Mouse (Mus musculus) G1E (cell line): ENCODE measurements at regions not wholly inside any gene's neighbourhood (a gene's known extent, or its start where the extent isn't known, plus 50 kb on each side); places are given as distances from the start of the nearest gene placed in this dataset.

Source experiments
- ATAC-seq: 2 replicates; pipeline ENCODE4 v1.8.0; 2016; ENCODE audit warnings: mild to moderate bottlenecking; ENCODE audit not compliant: insufficient number of reproducible peaks, poor library complexity, low FRiP score, severe bottlenecking; ENCODE audit errors: extremely low read depth
- DNase-seq: peaks from one replicate; pipeline ENCODE4 v3.0.0; 2012; ENCODE audit warnings: low spot score
- H3K27me3 ChIP-seq: 2 replicates; pipeline ENCODE4 v1.6.1; 2012; ENCODE audit warnings: mild to moderate bottlenecking, low read length, inconsistent platforms; ENCODE audit not compliant: insufficient read depth
- H3K36me3 ChIP-seq: replicated peaks from 2 replicates; pipeline ENCODE3; 2012; ENCODE audit warnings: mild to moderate bottlenecking, inconsistent platforms
- H3K4me1 ChIP-seq: 2 replicates; pipeline ENCODE4 v1.6.1; 2012; ENCODE audit warnings: low read depth, low read length, inconsistent platforms, mixed read lengths; ENCODE audit not compliant: insufficient read depth
- H3K4me3 ChIP-seq: 2 replicates; pipeline ENCODE4 v1.5.1; 2012; ENCODE audit warnings: low read depth, mild to moderate bottlenecking, inconsistent platforms, low read length, moderate library complexity, mixed read lengths
- H3K9me3 ChIP-seq: replicated peaks from 2 replicates; pipeline ENCODE4 v1.6.1; 2012; ENCODE audit warnings: inconsistent platforms
- CTCF ChIP-seq: IDR thresholded peaks from 2 replicates; pipeline ENCODE4 v1.5.1; 2012; ENCODE audit warnings: low read depth, low read length, inconsistent platforms, mixed read lengths
- GATA1 ChIP-seq: IDR thresholded peaks from 2 replicates; pipeline ENCODE4 v1.6.1; 2012; ENCODE audit warnings: borderline replicate concordance, low read length, inconsistent platforms, mixed read lengths
- GATA2 ChIP-seq: IDR thresholded peaks from 2 replicates; pipeline ENCODE4 v1.6.1; 2012; ENCODE audit warnings: low read depth, low read length, inconsistent platforms, borderline replicate concordance
- POLR2AphosphoS5 ChIP-seq: IDR thresholded peaks from 2 replicates; pipeline ENCODE4 v1.6.1; 2012; ENCODE audit warnings: low read depth, low read length, inconsistent platforms; ENCODE audit not compliant: insufficient replicate concordance
- TAL1 ChIP-seq: conservative IDR thresholded peaks from 2 replicates; pipeline ENCODE4 v1.6.1; 2012; ENCODE audit warnings: low read depth, low read length, inconsistent platforms, mixed read lengths

GRCm38 (mm10) chr3:61075839-61076238 lies 73.2 kb downstream of the P2ry1 start:
- ATAC-seq, result peak; percentile 78
- no peak for DNase-seq

GRCm38 (mm10) chr3:61089931-61090330 lies 87.3 kb downstream of the P2ry1 start:
- H3K27me3 ChIP-seq, result no peaks in the 10 kb centered on the region
- ATAC-seq (no peak), DNase-seq (no peak)
- no peaks in the 10 kb centered on the region for H3K4me1 ChIP-seq
- no peak overlapping the region for H3K4me3 ChIP-seq
- TF ChIP-seq TAL1, result no peak
- TF ChIP-seq CTCF, result no peak
- no peak for TF ChIP-seq GATA1
- no peak for TF ChIP-seq GATA2
- TF ChIP-seq POLR2AphosphoS5, result no peak
- no peaks in the 10 kb centered on the region for H3K36me3 ChIP-seq
- no peaks in the 10 kb centered on the region for H3K9me3 ChIP-seq

More at GRCm38 (mm10) chr3:61075839-61076238, 73.2 kb downstream of the P2ry1 start:
- Histone ChIP-seq H3K27me3 (no peaks in the 10 kb centered on the region), H3K9me3 (no peaks in the 10 kb centered on the region), H3K4me3 (no peak overlapping the region), H3K36me3 (no peaks in the 10 kb centered on the region), H3K4me1 (peaks cover 5% of the 10 kb centered on the region; the same call in 1 of the 2 replicates)
- TF ChIP-seq GATA1, result no peak
- TF ChIP-seq POLR2AphosphoS5, result no peak
- TF ChIP-seq TAL1, result 0 out of 2 replicates have a peak, but pooled peaks have one; percentile 21
- no peak for TF ChIP-seq CTCF
- TF ChIP-seq GATA2, result no peak

- H3K27me3 ChIP-seq, result peaks cover under 1% of the 10 kb centered on the region; the same call in 1 of the 2 replicates
- H3K36me3 ChIP-seq, result no peaks in the 10 kb centered on the region
- no peak for DNase-seq
- no peak for ATAC-seq
- no peaks in the 10 kb centered on the region for H3K4me1 ChIP-seq
- no peak overlapping the region for H3K4me3 ChIP-seq
- H3K9me3 ChIP-seq, result no peaks in the 10 kb centered on the region
- TF ChIP-seq POLR2AphosphoS5 (no peak), GATA1 (no peak), TAL1 (no peak), CTCF (no peak), GATA2 (no peak)
Observed at GRCm38 (mm10) chr3:61092031-61092430, 89.4 kb downstream of the P2ry1 start.

- no peak for TF ChIP-seq GATA1
- no peak for TF ChIP-seq TAL1
- TF ChIP-seq GATA2, result no peak
- TF ChIP-seq POLR2AphosphoS5, result no peak
- TF ChIP-seq CTCF, result no peak
- Histone ChIP-seq H3K4me3 (no peak overlapping the region), H3K4me1 (no peaks in the 10 kb centered on the region), H3K36me3 (no peaks in the 10 kb centered on the region), H3K9me3 (no peaks in the 10 kb centered on the region), H3K27me3 (no peaks in the 10 kb centered on the region)
- DNase-seq, result no peak
- ATAC-seq, result no peak
Observed at GRCm38 (mm10) chr3:61116364-61116763, 113.8 kb downstream of the P2ry1 start.

GRCm38 (mm10) chr3:61133096-61133495 lies 130.5 kb downstream of the P2ry1 start:
- Histone ChIP-seq H3K4me3 (no peak overlapping the region), H3K36me3 (no peaks in the 10 kb centered on the region), H3K9me3 (no peaks in the 10 kb centered on the region), H3K4me1 (no peaks in the 10 kb centered on the region), H3K27me3 (0 out of 2 replicates have a peak, but pooled peaks cover 2% of the 10 kb centered on the region)
- TF ChIP-seq CTCF (no peak), GATA2 (no peak), GATA1 (no peak)
- ATAC-seq, result no peak
- no peak for DNase-seq

GRCm38 (mm10) chr3:61154087-61154486 lies 151.5 kb downstream of the P2ry1 start:
- Histone ChIP-seq H3K36me3 (no peaks in the 10 kb centered on the region), H3K4me3 (no peak overlapping the region), H3K27me3 (no peaks in the 10 kb centered on the region), H3K9me3 (no peaks in the 10 kb centered on the region), H3K4me1 (no peaks in the 10 kb centered on the region)
- TF ChIP-seq POLR2AphosphoS5, result no peak
- no peak for TF ChIP-seq GATA1
- no peak for TF ChIP-seq CTCF
- ATAC-seq (no peak), DNase-seq (no peak)
